Mouse (Mus musculus) retina, adult 2 months (tissue): ENCODE data around the gene Dnajc15.

ENCODE experiments used
- DNase-seq: peaks from one replicate; pipeline ENCODE4 v3.0.0-alpha.2; 2012; ENCODE audit warnings: low read depth, low spot score

Gene Dnajc15

GRCm38 (mm10) chr14:77860841-77861560 lies 13.9 kb downstream of the Dnajc15 start:
- DNase-seq = no peak

GRCm38 (mm10) chr14:77859894-77860293 lies 15.0 kb downstream of the Dnajc15 start:
- no peak for DNase-seq

GRCm38 (mm10) chr14:77853951-77854350 lies 21.0 kb downstream of the Dnajc15 start:
- no peak for DNase-seq

- DNase-seq = no peak
Measured at GRCm38 (mm10) chr14:77849852-77850251, 25.1 kb downstream of the Dnajc15 start.

- no peak for DNase-seq
Measured at GRCm38 (mm10) chr14:77848349-77848748, 26.6 kb downstream of the Dnajc15 start.

- no peak for DNase-seq
Measured at GRCm38 (mm10) chr14:77846206-77846605, 28.7 kb downstream of the Dnajc15 start.

GRCm38 (mm10) chr14:77845479-77845878 lies 29.4 kb downstream of the Dnajc15 start:
- DNase-seq = no peak

GRCm38 (mm10) chr14:77840574-77840973 lies 34.4 kb downstream of the Dnajc15 start:
- no peak for DNase-seq

GRCm38 (mm10) chr14:77840078-77840477 lies 34.8 kb downstream of the Dnajc15 start:
- DNase-seq = no peak

GRCm38 (mm10) chr14:77836794-77837193 lies 38.1 kb downstream of the Dnajc15 start:
- DNase-seq = no peak

- DNase-seq = no peak
Measured at GRCm38 (mm10) chr14:77832359-77832758, 42.6 kb downstream of the Dnajc15 start.

GRCm38 (mm10) chr14:77831936-77832335 lies 43.0 kb downstream of the Dnajc15 start:
- no peak for DNase-seq

- no peak for DNase-seq
Measured at GRCm38 (mm10) chr14:77829673-77830072, 45.3 kb downstream of the Dnajc15 start.

- no peak for DNase-seq
Measured at GRCm38 (mm10) chr14:77825891-77826290, 49.0 kb downstream of the Dnajc15 start.

GRCm38 (mm10) chr14:77825121-77825520 lies 49.8 kb downstream of the Dnajc15 start:
- DNase-seq = no peak

- no peak for DNase-seq
Measured at GRCm38 (mm10) chr14:77819841-77820240, 55.1 kb downstream of the Dnajc15 start.

- no peak for DNase-seq
Measured at GRCm38 (mm10) chr14:77817561-77817960, 57.4 kb downstream of the Dnajc15 start.

- no peak for DNase-seq
Measured at GRCm38 (mm10) chr14:77814935-77815334, 60.0 kb downstream of the Dnajc15 start.

GRCm38 (mm10) chr14:77812890-77813289 lies 62.0 kb downstream of the Dnajc15 start:
- no peak for DNase-seq

GRCm38 (mm10) chr14:77811466-77811865 lies 63.5 kb downstream of the Dnajc15 start:
- DNase-seq = no peak

GRCm38 (mm10) chr14:77807836-77808235 lies 67.1 kb downstream of the Dnajc15 start:
- no peak for DNase-seq

GRCm38 (mm10) chr14:77806345-77806744 lies 68.6 kb downstream of the Dnajc15 start:
- no peak for DNase-seq

- DNase-seq = no peak
Measured at GRCm38 (mm10) chr14:77802268-77802630, 72.7 kb downstream of the Dnajc15 start.
